Mouse (Mus musculus) MEL (cell line): ENCODE data around the gene Wfikkn2. TPM values are rescaled to one million over a fixed set of nuclear protein-coding genes. Genes with fewer than 3 reads are reported as not detected.

Source experiments
- DNase-seq: peaks from one replicate; pipeline ENCODE4 v3.0.0; 2011; ENCODE audit warnings: low read depth, low spot score
- H3K27ac ChIP-seq: 2 replicates; pipeline ENCODE4 v1.5.1; 2012; ENCODE audit warnings: low read depth, mild to moderate bottlenecking, control low read depth, low read length, moderate library complexity; ENCODE audit not compliant: control insufficient read depth
- H3K27me3 ChIP-seq, 2 experiments: fragments of 150-350 bp in 1 of 2; sonication (generic) in 1 of 2; 2 replicates each; pipeline ENCODE4 v1.6.1; 2012; ENCODE audit warnings: low read length in 2 of 2, mild to moderate bottlenecking in 2 of 2, improper control_type of control experiment in 1 of 2, moderate library complexity in 1 of 2; ENCODE audit not compliant: insufficient read depth in 2 of 2, control insufficient read depth in 1 of 2
- H3K36me3 ChIP-seq, 2 experiments: 2 replicates each; pipeline ENCODE4 v1.6.1; 2012 to 2014; ENCODE audit warnings: low read length in 2 of 2, improper control_type of control experiment in 1 of 2, inconsistent platforms in 1 of 2, mild to moderate bottlenecking in 1 of 2; ENCODE audit not compliant: insufficient read depth in 2 of 2, control insufficient read depth in 1 of 2
- H3K4me1 ChIP-seq, 2 experiments: fragments of 150-350 bp in 1 of 2; sonication (generic) in 1 of 2; 2 replicates each; pipeline ENCODE4 v1.6.1; 2012; ENCODE audit warnings: low read length in 2 of 2, improper control_type of control experiment in 1 of 2, mild to moderate bottlenecking in 1 of 2; ENCODE audit not compliant: insufficient read depth in 2 of 2, control insufficient read depth in 1 of 2
- H3K4me3 ChIP-seq, 2 experiments: fragments of 150-350 bp in 1 of 2; sonication (generic) in 1 of 2; 2 replicates each; pipeline ENCODE4 v1.5.1; 2012; ENCODE audit warnings: low read depth in 2 of 2, low read length in 2 of 2, mild to moderate bottlenecking in 2 of 2, moderate library complexity in 2 of 2, control low read depth in 1 of 2, improper control_type of control experiment in 1 of 2; ENCODE audit not compliant: control insufficient read depth in 1 of 2, insufficient read depth in 1 of 2
- H3K79me2 ChIP-seq: 2 replicates; pipeline ENCODE4 v1.6.1; 2012; ENCODE audit warnings: mild to moderate bottlenecking, low read length, moderate library complexity; ENCODE audit not compliant: control insufficient read depth, poor library complexity, insufficient read depth
- H3K9ac ChIP-seq: 2 replicates; pipeline ENCODE4 v1.6.1; 2012; ENCODE audit warnings: low read depth, mild to moderate bottlenecking, control low read depth, low read length, moderate library complexity; ENCODE audit not compliant: control insufficient read depth, poor library complexity, severe bottlenecking
- H3K9me3 ChIP-seq: fragments of 150-350 bp; sonication (generic); replicated peaks from 2 replicates; pipeline ENCODE4 v1.6.1; 2012; ENCODE audit warnings: mild to moderate bottlenecking, low read length, improper control_type of control experiment, moderate library complexity; ENCODE audit not compliant: insufficient read depth
- BHLHE40 ChIP-seq: IDR thresholded peaks from 2 replicates; pipeline ENCODE4 v1.6.1; 2012; ENCODE audit warnings: low read depth, mild to moderate bottlenecking, inconsistent platforms, low read length, improper control_type of control experiment, borderline replicate concordance
- CHD2 ChIP-seq: IDR thresholded peaks from 2 replicates; pipeline ENCODE4 v1.6.1; 2011; ENCODE audit warnings: low read length, improper control_type of control experiment
- CTCF ChIP-seq, 3 experiments: IDR thresholded peaks in 2 of 3; conservative IDR thresholded peaks in 1 of 3; 2 replicates each; pipeline ENCODE4 v1.5.1; 2011 to 2012; ENCODE audit warnings: low read length in 3 of 3, low read depth in 2 of 3, mild to moderate bottlenecking in 2 of 3, improper control_type of control experiment in 1 of 3, inconsistent platforms in 1 of 3, mixed read lengths in 1 of 3, moderate library complexity in 1 of 3; ENCODE audit not compliant: control insufficient read depth in 1 of 3, insufficient read depth in 1 of 3, poor library complexity in 1 of 3, severe bottlenecking in 1 of 3
- ELF1 ChIP-seq: IDR thresholded peaks from 2 replicates; pipeline ENCODE4 v1.6.1; 2014; ENCODE audit warnings: low read depth, mild to moderate bottlenecking, inconsistent platforms, low read length, improper control_type of control experiment, moderate library complexity
- ETS1 ChIP-seq: IDR thresholded peaks from 2 replicates; pipeline ENCODE4 v1.6.1; 2012; ENCODE audit warnings: low read depth, mild to moderate bottlenecking, inconsistent platforms, low read length, improper control_type of control experiment, moderate library complexity
- GATA1 ChIP-seq: IDR thresholded peaks from 2 replicates; pipeline ENCODE4 v1.6.1; 2011; ENCODE audit warnings: low read depth, low read length, improper control_type of control experiment
- HCFC1 ChIP-seq: IDR thresholded peaks from 2 replicates; pipeline ENCODE4 v1.6.1; 2012; ENCODE audit warnings: low read depth, mild to moderate bottlenecking, inconsistent platforms, low read length, improper control_type of control experiment, moderate library complexity
- JUND ChIP-seq: IDR thresholded peaks from 2 replicates; pipeline ENCODE4 v1.6.1; 2011; ENCODE audit warnings: low read depth, mild to moderate bottlenecking, improper control_type of control experiment, low read length
- MAFK ChIP-seq: IDR thresholded peaks from 2 replicates; pipeline ENCODE4 v1.6.1; 2011; ENCODE audit warnings: low read depth, mild to moderate bottlenecking, low read length, improper control_type of control experiment, borderline replicate concordance
- MAZ ChIP-seq: IDR thresholded peaks from 2 replicates; pipeline ENCODE4 v1.6.1; 2012; ENCODE audit warnings: low read depth, mild to moderate bottlenecking, inconsistent platforms, low read length, improper control_type of control experiment
- MEF2A ChIP-seq: IDR thresholded peaks from 2 replicates; pipeline ENCODE4 v1.6.1; 2014; ENCODE audit warnings: low read depth, mild to moderate bottlenecking, inconsistent platforms, low read length, improper control_type of control experiment; ENCODE audit not compliant: poor library complexity, insufficient replicate concordance, severe bottlenecking; ENCODE audit errors: extremely low read depth
- MYC ChIP-seq: IDR thresholded peaks from 2 replicates; pipeline ENCODE4 v1.6.1; 2011; ENCODE audit warnings: low read depth, mild to moderate bottlenecking, low read length, improper control_type of control experiment, moderate library complexity
- NELFE ChIP-seq: IDR thresholded peaks from 2 replicates; pipeline ENCODE4 v1.6.1; 2011; ENCODE audit warnings: low read depth, low read length, improper control_type of control experiment
- NRF1 ChIP-seq: IDR thresholded peaks from 2 replicates; pipeline ENCODE4 v1.6.1; 2014; ENCODE audit warnings: low read depth, mild to moderate bottlenecking, inconsistent platforms, low read length, improper control_type of control experiment, moderate library complexity; ENCODE audit not compliant: poor library complexity, insufficient read depth, severe bottlenecking
- POLR2A ChIP-seq, 2 experiments: IDR thresholded peaks; 2 replicates each; pipeline ENCODE4 v1.6.1; 2011 to 2012; ENCODE audit warnings: low read length in 2 of 2, mild to moderate bottlenecking in 2 of 2, control low read depth in 1 of 2, improper control_type of control experiment in 1 of 2, low read depth in 1 of 2, moderate library complexity in 1 of 2; ENCODE audit not compliant: control insufficient read depth in 1 of 2, insufficient read depth in 1 of 2, poor library complexity in 1 of 2
- POLR2AphosphoS2 ChIP-seq: IDR thresholded peaks from 2 replicates; pipeline ENCODE4 v1.6.1; 2011; ENCODE audit warnings: low read length, improper control_type of control experiment
- RAD21 ChIP-seq: IDR thresholded peaks from 2 replicates; pipeline ENCODE4 v1.6.1; 2011; ENCODE audit warnings: mild to moderate bottlenecking, low read depth, low read length, improper control_type of control experiment
- RCOR1 ChIP-seq: IDR thresholded peaks from 2 replicates; pipeline ENCODE4 v1.6.1; 2012; ENCODE audit warnings: low read depth, mild to moderate bottlenecking, inconsistent platforms, low read length, improper control_type of control experiment
- SIN3A ChIP-seq: IDR thresholded peaks from 2 replicates; pipeline ENCODE4 v1.6.1; 2012; ENCODE audit warnings: low read length, improper control_type of control experiment, inconsistent platforms
- SMC3 ChIP-seq: IDR thresholded peaks from 2 replicates; pipeline ENCODE4 v1.6.1; 2011; ENCODE audit warnings: low read depth, low read length, improper control_type of control experiment
- TAL1 ChIP-seq: IDR thresholded peaks from 2 replicates; pipeline ENCODE4 v1.6.1; 2012; ENCODE audit warnings: mild to moderate bottlenecking, inconsistent platforms, low read length, moderate library complexity, mixed read lengths
- TBP ChIP-seq: IDR thresholded peaks from 2 replicates; pipeline ENCODE4 v1.8.0; 2011; ENCODE audit warnings: low read depth, low read length, improper control_type of control experiment
- USF1 ChIP-seq: IDR thresholded peaks from 2 replicates; pipeline ENCODE4 v1.6.1; 2014; ENCODE audit warnings: low read depth, mild to moderate bottlenecking, inconsistent platforms, low read length, improper control_type of control experiment, moderate library complexity
- ZNF384 ChIP-seq: IDR thresholded peaks from 2 replicates; pipeline ENCODE4 v1.6.1; 2012; ENCODE audit warnings: low read depth, mild to moderate bottlenecking, inconsistent platforms, low read length, improper control_type of control experiment
- polyA plus RNA-seq, 2 experiments: library from polyadenylated mRNA; stranded (reverse) in 1 of 2; unstranded in 1 of 2; fragments of >175 nt in 1 of 2; fragments of >200 nt in 1 of 2; gene quantifications; 2 replicates each; pipeline versions ENCODE4 v1.2.1 to v1.2.4; 2012; ENCODE audit warnings: low replicate concordance in 2 of 2, low read depth in 1 of 2; ENCODE audit not compliant: insufficient read length in 2 of 2, insufficient read depth in 1 of 2, missing spikeins in 1 of 2
- total RNA-seq: library from RNA; depleted of rRNA; stranded (reverse); fragments of 300-350 nt; gene quantifications from 2 replicates; pipeline ENCODE4 v1.2.3, GENCODE M21; 2012

Gene Wfikkn2
- total and polyA plus RNA-seq, 3 experiments, result not detected

DNA sequence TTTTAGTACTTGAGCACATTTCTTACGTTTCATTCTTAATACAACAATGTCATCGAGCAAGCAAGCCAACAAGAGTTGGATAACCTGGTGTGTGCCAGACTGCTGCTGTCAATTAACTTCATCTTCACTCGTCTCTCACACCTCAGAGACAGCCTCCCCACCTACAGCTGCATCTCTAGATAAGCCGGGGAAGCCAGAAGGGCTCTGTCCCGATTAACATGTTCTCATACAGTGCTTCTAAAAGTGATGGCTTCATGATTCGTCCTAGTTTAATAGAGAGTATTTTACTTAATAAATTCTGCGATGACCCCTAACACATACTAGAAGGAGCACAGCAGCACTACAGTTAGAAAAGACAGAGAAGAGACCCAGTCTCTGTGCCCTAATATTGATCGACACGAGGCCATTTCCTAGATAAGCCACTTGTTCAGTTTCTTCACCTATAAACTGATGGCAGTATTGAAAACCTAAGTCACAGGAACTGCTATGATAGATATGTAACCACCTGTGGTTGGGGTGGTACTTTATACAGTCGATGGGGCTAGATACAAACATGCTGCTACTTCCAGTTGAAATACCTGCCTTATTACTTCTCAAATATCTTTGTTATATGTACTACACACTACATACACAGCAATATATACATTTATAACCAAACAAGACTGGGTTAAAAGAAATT is 44.4 kb upstream of the Wfikkn2 start:
- Histone ChIP-seq H3K9ac (no peak overlapping the region), H3K36me3 (peaks cover 0 to 75% of the 10 kb centered on the region in 2 experiments; a peak in 3 of 4 replicates), H3K27ac (no peak overlapping the region), H3K9me3 (no peaks in the 10 kb centered on the region), H3K79me2 (no peaks in the 10 kb centered on the region), H3K4me3 (no peak overlapping the region), H3K4me1 (no peaks in the 10 kb centered on the region), H3K27me3 (no peaks in the 10 kb centered on the region)
- no peak for DNase-seq
- no peak for TF ChIP-seq RCOR1
- TF ChIP-seq NRF1, result no peak
- no peak for TF ChIP-seq ETS1
- TF ChIP-seq NELFE, result no peak
- no peak for TF ChIP-seq TAL1
- no peak for TF ChIP-seq CHD2
- no peak for TF ChIP-seq POLR2A (IDR thresholded peaks at IDR 0.05; ENCODE audit: control insufficient read depth in 1 of 2, insufficient read depth in 1 of 2, low read depth in 1 of 2, low read length in 2 of 2, poor library complexity in 1 of 2)
- TF ChIP-seq SIN3A, result no peak
- TF ChIP-seq GATA1, result no peak

GRCm38 (mm10) chr11:94287105-94287504 is 41.3 kb upstream of the Wfikkn2 start:
- H3K27ac ChIP-seq, result no peak overlapping the region
- peaks cover 0 to 47% of the 10 kb centered on the region in 2 experiments; a peak in 3 of 4 replicates for H3K36me3 ChIP-seq
- no peaks in the 10 kb centered on the region for H3K27me3 ChIP-seq
- TF ChIP-seq BHLHE40 (no peak), SMC3 (no peak), POLR2AphosphoS2 (0 out of 2 replicates have a peak, but pooled peaks have one; percentile 31)
- no peaks in the 10 kb centered on the region for H3K9me3 ChIP-seq
- H3K4me1 ChIP-seq, result no peaks in the 10 kb centered on the region
- no peaks in the 10 kb centered on the region for H3K79me2 ChIP-seq
- no peak overlapping the region for H3K9ac ChIP-seq
- no peak overlapping the region for H3K4me3 ChIP-seq
- DNase-seq, result no peak

- no peak overlapping the region for H3K27ac ChIP-seq
- H3K9ac ChIP-seq, result no peak overlapping the region
- no peak for DNase-seq
- no peaks in the 10 kb centered on the region for H3K4me1 ChIP-seq
- peaks cover 0 to 36% of the 10 kb centered on the region in 2 experiments; a peak in 3 of 4 replicates for H3K36me3 ChIP-seq
- no peaks in the 10 kb centered on the region for H3K27me3 ChIP-seq
- H3K79me2 ChIP-seq, result no peaks in the 10 kb centered on the region
- no peaks in the 10 kb centered on the region for H3K9me3 ChIP-seq
- no peak overlapping the region for H3K4me3 ChIP-seq
- TF ChIP-seq SMC3, result no peak
- no peak for TF ChIP-seq MEF2A
- no peak for TF ChIP-seq JUND
- TF ChIP-seq USF1, result no peak
- no peak for TF ChIP-seq MAZ
- TF ChIP-seq HCFC1, result no peak
- TF ChIP-seq CTCF (IDR thresholded peaks at IDR 0.05 in 2 of 3, conservative IDR thresholded peaks at IDR 0.05 in 1 of 3; ENCODE audit: control insufficient read depth in 1 of 3, insufficient read depth in 1 of 3, low read depth in 2 of 3, low read length in 3 of 3, poor library complexity in 1 of 3, severe bottlenecking in 1 of 3), result no peak
- no peak for TF ChIP-seq TBP
- TF ChIP-seq BHLHE40, result no peak
- TF ChIP-seq RAD21, result no peak
- no peak for TF ChIP-seq MYC
- no peak for TF ChIP-seq TAL1
- TF ChIP-seq MAFK, result no peak
- TF ChIP-seq ZNF384, result no peak
- no peak for TF ChIP-seq ELF1
Measured at GRCm38 (mm10) chr11:94285886-94286574, 40.2 kb upstream of the Wfikkn2 start.
